Mouse (Mus musculus) left cerebral cortex, postnatal 14 days (tissue): ENCODE data around the gene Sfmbt1. TPM values are rescaled to one million over a fixed set of nuclear protein-coding genes. Genes with fewer than 3 reads are reported as not detected.
"Not testable (repeated sequence)": the region's sequence is repeated elsewhere in the genome, so short reads cannot be mapped to it uniquely, and the experiment has no call there.

Experiments
- DNase-seq, 2 experiments: peaks; one replicate each; pipeline ENCODE4 v3.0.0; 2021 to 2022; ENCODE audit warnings: low spot score in 2 of 2, mixed read lengths in 1 of 2
- intact Hi-C: fragments of 180-260 bp; cut with DNase I; formaldehyde crosslinking; loops from one replicate; pipeline ENCODE4 v1.15.1; 2025
- total RNA-seq, 2 experiments: library from RNA; stranded (reverse); gene quantifications; 2 replicates each; pipeline ENCODE4 v1.2.3; 2021

The Sfmbt1 gene
- total RNA-seq, 2 experiments from 2014 or later, result 26.0 to 29.9 TPM

DNA sequence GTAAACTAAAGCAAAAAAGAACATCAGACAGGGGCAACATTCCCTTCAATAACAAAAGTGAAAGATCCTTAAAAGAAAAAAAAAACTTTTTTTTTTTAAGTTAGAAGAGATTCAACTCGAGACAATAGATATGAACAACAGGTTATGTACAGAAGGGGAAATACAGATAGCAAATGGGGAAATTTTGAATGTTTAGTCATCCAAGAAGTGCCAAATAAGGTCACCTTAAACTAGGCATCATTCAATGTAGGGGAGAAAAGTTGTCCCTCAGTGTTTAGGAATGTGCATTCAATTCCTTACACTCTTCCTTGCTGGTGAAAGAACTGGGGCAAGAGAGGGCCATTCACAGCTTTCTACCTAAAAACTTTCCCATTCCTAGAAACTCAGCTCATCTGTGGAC lies 880 bp upstream of the Sfmbt1 start:
- DNase-seq, result no peak
- intact Hi-C loops, result loop anchor here (10.0 kb wide), 1 partner anchor 61 kb away; no protein-coding TSS in a partner anchor

DNA sequence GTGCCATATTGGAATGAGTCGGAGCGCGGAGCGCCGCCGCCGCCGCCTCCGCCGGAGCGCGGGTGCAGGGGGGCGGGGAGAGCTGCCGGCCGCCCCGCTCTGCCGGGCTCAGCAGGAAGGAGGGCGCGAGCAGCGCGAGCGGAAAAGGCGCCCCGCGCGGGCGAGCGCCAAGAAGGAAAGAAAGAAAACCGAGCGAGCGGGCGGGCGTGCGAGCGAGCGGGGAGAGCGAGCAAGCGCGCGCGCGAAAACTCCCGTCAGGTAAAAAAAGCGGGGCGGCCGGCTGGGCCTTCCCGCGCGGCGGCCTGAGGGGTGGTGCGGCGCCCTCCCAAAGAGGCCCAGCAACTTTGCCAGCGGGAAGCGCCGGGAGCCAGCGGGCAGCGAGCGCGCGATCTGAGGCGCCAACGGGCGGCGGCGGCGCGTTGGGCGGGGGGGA lies 985 bp downstream of the Sfmbt1 start:
- intact Hi-C loops, result loop anchor here (10.0 kb wide), 1 partner anchor 59 kb away; no protein-coding TSS in a partner anchor
- DNase-seq, result peak; percentile 72 to 85

DNA sequence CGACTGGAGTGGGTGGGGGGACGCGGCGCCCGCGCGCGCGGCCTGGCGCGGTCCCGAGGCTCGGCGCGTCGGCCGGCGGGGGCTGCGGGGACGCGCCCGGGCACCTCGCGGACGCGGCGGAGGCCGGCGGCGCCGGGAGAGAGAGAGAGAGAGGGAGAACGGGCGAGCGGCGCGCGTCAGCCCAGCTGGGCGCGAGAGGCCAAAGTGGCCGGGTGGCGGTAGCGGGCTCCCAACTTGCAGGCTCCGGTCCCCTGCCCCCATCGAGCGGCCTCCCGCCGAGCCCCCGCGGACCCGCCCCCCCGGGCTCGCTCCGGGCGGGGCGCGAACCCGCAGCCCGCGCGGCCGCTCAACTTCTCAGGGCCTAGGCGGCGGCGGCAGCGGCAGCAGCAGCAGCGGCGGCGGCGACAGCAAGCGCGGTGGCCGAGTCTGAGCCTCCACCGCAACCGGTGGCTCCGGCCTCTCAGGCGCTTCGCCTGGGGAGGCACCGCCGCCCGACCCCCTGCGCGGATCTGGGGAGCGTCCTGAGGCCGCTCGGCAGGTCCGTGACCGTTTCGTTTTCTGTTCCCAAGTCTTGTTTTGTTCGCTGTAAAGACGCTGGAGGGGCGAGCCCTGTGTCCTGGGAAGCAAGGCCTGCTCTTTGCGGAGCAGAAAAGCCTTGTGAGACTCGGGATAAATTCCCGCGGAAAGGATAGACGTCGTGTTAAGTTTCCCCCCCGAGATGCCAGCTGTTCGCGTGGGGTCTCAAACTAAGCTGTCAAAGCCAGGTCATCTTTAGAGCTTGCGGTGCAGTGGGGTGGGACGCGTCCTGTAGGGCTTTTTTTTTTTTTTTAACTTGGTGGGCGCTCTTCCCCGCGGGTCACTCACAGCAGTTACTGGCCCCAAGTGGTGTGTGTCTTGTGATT lies 1.7 kb downstream of the Sfmbt1 start:
- peak; percentile 41 to 51 for DNase-seq
- intact Hi-C loops, result loop anchor here (10.0 kb wide), 1 partner anchor 58 kb away; no protein-coding TSS in a partner anchor

DNA sequence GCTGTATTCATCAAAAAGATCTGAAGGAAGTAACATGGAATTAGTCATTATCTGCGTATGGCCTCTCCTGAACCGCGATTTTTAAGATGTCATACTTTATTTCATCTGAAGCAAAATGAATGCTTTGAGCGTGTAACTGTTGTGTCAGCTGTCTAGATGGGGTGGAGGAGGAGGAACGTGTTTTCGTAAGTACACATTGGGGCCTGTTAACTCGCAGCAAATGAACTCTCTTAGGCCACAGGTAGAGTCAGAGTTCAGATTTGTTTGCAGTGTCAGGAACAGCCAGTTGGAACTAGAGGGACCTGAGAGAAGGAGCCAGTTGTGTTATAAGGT lies 2.3 kb downstream of the Sfmbt1 start:
- no peak for DNase-seq

DNA sequence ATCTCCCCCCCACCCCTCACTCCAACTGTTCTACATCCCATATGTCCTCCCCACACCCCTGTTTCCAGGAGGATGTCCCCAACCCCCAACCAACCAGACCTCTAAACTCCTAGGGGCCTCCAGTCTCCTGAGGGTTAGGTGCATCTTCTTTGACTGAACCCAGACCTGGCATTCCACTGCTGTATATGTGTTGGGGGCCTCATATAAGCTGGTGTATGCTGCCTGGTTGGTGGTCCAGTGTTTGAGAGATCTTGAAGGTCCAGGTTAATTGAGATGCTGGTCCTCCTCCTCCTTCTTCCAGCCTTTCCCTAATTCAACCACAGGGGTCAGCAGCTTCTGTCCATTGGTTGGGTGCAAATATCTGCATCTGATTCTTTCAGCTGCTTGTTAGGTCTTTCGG lies 4.0 kb downstream of the Sfmbt1 start:
- DNase-seq, result not testable (repeated sequence)
- intact Hi-C loops, result loop anchor here (10.0 kb wide), 1 partner anchor 56 kb away; no protein-coding TSS in a partner anchor

More for the DNA sequence above, 2.3 kb downstream of the Sfmbt1 start:
- intact Hi-C loops, result loop anchor here (10.0 kb wide), 1 partner anchor 58 kb away; no protein-coding TSS in a partner anchor

DNA sequence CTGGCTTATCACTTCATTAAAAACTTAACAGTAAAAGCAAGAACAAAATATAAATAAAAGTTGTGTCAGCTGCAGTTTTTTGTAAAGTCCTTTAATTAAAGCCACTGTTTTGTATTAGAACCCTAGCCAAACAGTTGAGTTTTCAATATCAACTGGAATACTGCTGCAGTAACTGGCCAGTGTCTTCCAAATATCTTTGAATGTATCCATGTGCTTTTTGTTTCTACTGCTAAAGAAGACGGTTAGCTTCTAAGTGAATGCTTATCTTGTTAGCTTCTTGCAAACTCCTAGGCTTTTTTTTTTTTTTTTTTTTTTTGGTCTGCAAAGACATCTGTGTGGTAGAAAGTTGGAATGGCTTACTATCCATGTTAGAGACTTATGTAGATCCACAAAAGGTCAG lies 4.9 kb downstream of the Sfmbt1 start:
- intact Hi-C loops, result loop anchor here (10.0 kb wide), 1 partner anchor 55 kb away; no protein-coding TSS in a partner anchor

DNA sequence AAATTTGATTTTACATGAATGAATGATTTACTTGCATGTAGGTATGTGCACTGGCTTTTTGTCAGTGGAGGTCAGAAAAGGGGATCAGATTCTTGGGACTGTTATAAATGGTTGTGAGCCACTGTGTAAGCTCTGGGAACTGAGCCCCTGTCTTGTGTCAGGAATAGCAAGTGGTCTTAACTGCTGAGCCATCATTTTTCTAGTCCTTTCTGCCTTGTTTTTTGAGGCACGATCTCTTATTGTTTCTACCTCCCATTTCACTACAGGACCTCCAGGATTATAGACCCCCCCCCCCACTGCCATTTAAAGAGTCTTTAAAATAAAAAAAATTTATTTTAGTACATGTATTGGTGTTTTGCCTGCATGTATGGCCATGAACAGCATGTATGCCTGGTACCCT lies 7.2 kb downstream of the Sfmbt1 start:
- intact Hi-C loops, result no loop called here
- no peak for DNase-seq

More for the DNA sequence above, 4.9 kb downstream of the Sfmbt1 start:
- no peak for DNase-seq

DNA sequence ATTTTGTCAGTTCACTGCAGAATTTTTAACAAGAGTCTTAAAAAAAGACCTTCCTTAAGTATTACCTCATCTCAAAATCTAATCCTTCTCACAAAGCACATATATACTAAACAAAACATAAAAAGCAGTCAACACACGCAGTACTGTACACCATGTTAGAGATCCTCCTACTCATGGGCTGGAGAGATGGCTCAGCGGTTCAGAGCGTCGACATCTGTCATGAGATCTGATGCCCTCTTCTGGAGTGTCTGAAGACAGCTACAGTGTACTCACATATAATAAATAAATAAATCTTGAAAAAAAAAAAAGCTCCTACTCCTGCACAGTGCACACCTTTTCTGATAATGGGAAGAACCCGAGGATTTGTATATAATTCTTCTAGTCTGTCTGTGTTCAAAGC lies 7.8 kb downstream of the Sfmbt1 start:
- intact Hi-C loops, result no loop called here
- no peak for DNase-seq

DNA sequence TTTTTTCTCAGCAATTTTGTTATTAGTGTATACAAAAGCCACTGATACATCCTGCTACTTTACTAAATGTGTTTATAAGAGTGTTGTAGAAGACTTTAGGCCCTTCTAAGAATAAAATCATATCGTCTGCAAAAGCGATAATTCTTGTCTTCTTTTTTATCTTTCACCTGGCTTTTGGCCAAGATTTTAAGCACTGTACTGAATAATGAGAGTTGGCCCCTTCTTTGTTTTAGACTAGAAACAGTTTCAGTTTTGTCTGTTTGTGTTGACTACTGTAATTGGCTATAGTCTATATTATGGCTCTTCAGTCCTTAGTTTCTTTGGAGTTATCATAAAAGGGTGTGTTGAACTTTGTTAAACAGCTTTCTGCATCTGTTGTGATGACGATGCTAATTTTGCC lies 17.2 kb downstream of the Sfmbt1 start:
- no peak for DNase-seq
- intact Hi-C loops, result no loop called here

DNA sequence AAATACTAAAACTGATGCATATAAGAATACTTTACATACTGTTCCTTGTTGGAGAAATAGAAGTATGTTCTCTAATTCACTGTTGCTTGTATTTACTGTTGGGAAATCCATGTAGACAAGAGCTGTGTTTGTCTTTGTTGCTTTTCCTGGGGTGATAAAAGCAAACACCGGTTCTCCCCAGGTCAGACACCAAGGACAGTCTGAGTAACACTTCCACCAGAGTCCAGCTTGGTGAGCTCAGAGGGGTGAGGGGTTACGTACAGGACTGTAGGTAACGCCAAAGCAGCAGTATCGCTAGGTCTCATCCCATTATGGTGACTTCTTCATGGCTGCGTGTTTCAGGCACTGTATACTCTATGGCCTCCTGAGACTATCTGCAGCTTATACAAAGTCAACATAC lies 20.0 kb downstream of the Sfmbt1 start:
- intact Hi-C loops, result no loop called here
- no peak for DNase-seq

DNA sequence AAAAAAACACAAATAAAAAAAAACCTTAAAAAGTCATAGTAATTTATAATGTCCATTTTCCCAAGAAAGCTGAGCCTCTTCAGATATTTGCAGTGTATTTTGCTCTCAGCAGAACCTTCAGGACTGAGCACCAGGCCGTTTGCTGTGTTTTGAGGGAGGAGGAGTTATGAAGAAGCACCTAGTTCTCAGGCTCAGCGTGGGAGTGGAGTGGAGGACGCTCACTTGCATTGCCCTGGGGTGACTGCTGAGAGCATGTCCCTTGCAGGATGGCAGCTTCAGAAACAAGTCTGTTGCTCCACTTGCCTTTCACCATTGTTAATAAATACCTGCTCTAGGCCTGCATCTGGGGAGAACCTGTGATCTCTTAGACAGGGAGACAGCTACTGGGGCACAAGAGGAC lies 21.2 kb downstream of the Sfmbt1 start:
- intact Hi-C loops, result no loop called here
- no peak for DNase-seq

DNA sequence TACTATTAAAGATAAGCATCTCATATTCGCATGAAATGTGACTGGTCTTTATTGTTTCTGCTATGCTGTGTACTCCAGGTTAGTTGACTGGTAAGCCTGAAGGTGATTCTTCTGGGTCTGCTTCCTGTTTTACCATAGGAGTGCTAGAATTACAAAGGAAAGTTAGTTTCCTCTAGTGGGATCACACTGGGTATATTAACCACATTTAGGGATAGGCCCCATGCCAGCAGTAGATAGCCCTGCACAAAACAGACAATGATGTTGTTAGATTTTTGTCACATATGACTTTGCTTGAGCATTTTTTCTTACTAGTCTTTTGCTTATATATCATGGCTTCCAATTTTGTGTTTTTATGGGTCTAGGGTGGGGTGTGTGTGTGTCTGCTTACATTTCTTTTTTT lies 21.8 kb downstream of the Sfmbt1 start:
- no peak for DNase-seq
- intact Hi-C loops, result no loop called here

DNA sequence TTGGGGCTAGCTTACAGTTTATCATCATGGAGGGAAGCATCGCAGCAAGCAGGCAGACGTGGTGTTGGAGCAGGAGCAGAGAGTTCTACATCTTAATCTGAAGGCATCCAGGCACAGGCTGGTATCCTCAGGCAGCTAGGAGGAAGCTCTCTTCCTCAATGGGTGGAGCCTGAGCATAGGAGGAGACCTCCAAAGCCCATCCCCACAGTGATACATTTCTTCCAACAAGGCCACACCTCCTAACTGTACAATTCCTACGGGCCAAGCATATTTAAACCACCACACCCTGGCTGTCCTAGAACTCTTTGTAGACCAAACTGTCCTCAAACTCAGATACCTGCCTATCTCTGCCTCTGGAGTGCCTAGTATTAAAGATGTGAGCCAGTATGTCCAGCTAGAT lies 29.2 kb downstream of the Sfmbt1 start:
- intact Hi-C loops, result no loop called here
- no peak for DNase-seq

DNA sequence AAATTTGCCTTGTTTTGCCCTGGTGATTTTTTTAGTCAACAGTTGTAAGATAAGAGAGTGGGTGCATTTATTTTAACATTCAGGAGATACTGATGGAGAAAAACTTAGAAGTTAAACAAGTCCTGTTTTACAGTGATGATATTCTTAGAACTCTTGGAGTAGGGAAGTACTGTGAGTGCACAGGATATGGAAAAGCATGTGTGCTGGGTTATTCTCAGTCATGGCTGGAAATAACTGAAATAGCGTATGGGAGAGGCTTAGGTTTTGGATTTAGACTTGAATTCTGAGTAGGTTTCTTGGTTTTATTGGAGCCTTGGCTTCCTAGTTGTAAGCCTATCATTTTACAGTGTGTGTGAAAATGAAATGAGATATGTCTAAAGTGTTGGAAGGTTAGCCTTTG lies 31.5 kb downstream of the Sfmbt1 start:
- no peak for DNase-seq
- intact Hi-C loops, result no loop called here

DNA sequence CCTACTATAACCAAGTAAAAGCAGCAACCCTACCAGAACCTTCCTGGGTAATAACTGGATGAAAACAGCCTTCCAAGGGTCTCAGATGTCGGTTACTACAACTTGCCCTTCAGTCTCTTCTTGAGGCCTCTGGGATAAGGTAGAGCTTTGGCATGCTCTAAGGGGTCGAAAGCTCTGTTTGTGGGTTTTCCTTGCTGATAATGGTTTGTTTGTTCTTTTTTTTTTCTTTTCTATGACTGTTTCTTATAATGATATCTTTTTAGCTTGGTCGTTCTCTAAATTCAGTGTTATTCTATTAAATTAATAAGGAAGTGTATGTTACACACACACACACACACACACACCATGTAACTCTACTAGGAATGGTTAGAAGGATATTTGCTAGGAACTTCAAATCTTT lies 42.6 kb downstream of the Sfmbt1 start:
- DNase-seq, result no peak
- intact Hi-C loops, result no loop called here

DNA sequence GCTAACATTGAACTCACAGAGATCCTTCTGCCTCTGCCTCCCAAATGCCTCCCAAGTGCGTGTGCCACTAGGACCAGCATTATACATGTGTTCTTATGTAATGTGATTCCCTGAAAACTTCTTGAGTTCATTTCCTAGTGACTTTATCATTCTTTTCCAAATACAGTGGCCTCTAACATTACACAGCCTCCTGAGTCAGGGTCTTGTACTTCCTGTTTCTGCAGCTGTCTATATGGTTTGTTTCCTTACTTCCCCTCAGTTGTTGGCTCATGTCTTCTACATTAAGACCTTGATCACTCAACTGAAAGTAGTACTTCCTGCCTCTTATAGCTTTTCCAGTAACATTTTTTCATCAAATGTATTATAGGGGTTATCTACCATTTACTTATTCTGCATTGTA lies 46.6 kb downstream of the Sfmbt1 start:
- intact Hi-C loops, result no loop called here
- no peak for DNase-seq

DNA sequence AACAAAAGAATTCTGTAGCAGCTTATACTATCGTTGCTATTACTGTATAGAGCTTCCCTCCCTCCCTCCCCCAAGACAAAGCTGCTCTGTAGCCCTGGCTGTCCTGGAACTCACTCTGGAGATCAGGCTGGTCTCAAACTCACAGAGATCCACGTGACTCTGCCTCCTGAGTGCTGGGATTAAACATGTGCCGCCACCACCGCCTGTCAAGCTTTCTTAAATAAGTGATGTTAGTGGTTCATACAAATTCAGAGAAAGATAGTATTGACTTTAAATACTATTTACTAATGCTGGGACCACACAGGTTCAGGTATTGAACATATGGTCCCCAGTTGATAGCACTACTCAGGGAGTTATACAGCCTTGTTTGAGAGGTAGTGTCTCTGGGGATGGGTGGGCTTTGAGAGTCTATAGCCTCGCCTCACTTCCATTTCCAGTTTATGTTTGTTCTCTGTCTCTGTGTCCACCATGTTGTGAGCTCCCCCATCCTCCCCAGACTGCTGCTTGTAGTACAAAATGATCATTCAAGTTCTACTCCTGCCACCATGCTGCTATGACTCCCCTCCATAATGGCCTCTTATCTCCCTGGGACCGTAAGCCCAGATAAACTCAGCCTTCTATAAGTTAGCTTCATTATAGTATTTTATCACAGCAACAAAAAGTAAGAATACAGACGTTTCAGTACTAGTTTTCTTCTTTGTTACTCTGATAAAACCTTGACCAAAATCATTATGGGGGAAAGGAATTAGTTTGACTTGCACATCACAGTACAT lies 47.7 kb downstream of the Sfmbt1 start:
- intact Hi-C loops, result no loop called here
- no peak for DNase-seq

DNA sequence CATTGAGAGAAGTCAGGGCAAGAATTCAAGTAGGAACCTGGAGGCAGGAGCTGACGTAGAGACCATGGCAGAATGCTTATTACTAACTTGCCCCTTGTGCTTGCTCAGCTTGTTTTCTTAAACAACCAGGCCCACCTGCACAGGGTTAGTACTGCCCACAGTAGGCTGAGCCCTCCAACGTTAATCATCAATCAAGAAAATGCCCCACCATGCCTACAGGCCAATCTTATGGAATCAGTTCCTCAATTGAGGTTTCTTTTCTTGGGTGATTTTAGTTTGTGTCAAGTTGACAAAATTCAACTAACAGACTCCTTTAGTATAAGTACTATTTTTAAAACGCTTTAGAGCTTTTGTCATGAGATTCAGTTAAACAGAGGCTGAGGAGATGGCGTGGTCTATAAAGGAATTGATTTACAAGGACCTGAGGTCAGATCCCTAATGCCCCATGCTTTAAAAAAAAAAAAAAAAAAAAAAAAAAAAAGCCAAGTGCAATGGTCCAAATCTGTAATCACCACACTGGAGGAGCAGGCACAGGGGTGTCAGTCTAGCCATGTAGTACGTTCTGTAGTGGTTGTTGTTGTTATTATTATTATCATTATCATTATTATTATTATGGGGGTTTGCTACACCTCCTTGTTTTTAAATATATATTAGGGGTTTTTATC lies 48.4 kb downstream of the Sfmbt1 start:
- intact Hi-C loops, result no loop called here
- no peak for DNase-seq

DNA sequence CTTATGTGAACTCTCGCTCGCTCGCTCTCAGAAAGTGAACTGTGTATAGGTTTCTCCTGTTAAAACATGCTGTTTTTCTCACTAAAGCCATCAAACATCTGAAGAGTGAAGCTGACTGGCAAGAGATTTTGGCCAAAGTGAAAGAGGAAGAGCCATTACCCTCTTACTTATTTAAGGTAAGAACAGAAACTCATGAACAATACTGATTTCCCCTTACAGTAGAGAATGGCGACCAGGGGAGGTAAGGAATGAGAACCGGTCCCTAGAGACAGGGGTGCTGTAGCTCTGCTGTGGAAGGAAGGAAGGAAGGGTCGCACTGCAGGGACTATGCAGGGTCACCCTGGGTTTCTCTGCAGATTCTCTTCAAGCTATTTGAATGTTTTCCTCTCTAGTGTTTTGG lies 70.0 kb downstream of the Sfmbt1 start:
- no peak for DNase-seq
- intact Hi-C loops, result no loop called here

DNA sequence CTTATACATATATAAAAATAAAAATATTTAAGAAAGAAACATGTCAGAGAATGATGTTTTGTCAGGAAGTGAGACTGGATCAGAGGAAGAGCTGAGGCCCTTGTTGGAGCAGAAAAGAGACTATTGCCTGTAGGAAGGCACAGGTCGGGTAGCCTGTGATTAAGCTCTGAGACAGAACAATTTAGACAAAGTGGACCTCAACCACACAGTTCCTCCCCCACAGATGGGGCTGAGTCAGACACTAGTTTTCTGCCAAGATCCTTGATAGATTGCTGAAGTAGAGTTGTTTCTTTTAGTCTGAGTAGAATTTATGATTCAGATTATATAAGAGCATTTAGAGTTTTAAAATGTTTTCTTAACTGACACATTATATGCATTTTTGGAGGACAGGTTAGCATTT lies 74.8 kb downstream of the Sfmbt1 start:
- DNase-seq, result peak; percentile 20 to 25
- intact Hi-C loops, result no loop called here
